Mouse (Mus musculus) adipocyte (in vitro differentiated cells): ENCODE measurements around the gene Pnmal1.
"Not testable (repeated sequence)": the region's sequence is repeated elsewhere in the genome, so short reads cannot be mapped to it uniquely, and the experiment has no call there.

Experiments used
- DNase-seq: peaks from one replicate; pipeline ENCODE4 v3.0.0-alpha.2; 2016; ENCODE audit warnings: low spot score

Gene Pnmal1

GRCm38 (mm10) chr7:16950861-16951635 lies 8.4 kb upstream of the Pnmal1 start:
- DNase-seq, result peak; percentile 44

- not testable (repeated sequence) for DNase-seq
These were observed 5.7 kb upstream of the Pnmal1 start for GRCm38 (mm10) chr7:16953776-16954175.

GRCm38 (mm10) chr7:16955712-16956111 lies 3.8 kb upstream of the Pnmal1 start:
- no peak for DNase-seq

- no peak for DNase-seq
These were observed 2.8 kb upstream of the Pnmal1 start for GRCm38 (mm10) chr7:16956410-16957265.

GRCm38 (mm10) chr7:16961678-16962077 lies 2.2 kb downstream of the Pnmal1 start:
- DNase-seq, result no peak

- no peak for DNase-seq
These were observed 8.9 kb downstream of the Pnmal1 start for GRCm38 (mm10) chr7:16968414-16968813.

- DNase-seq, result no peak
These were observed 11.7 kb downstream of the Pnmal1 start for GRCm38 (mm10) chr7:16971160-16971559.

- peak; percentile 48 for DNase-seq
These were observed 14.5 kb downstream of the Pnmal1 start for GRCm38 (mm10) chr7:16974018-16974417.

- no peak for DNase-seq
These were observed 16.8 kb downstream of the Pnmal1 start for GRCm38 (mm10) chr7:16976298-16976697.

GRCm38 (mm10) chr7:16978173-16978572 lies 18.7 kb downstream of the Pnmal1 start:
- no peak for DNase-seq

GRCm38 (mm10) chr7:16978593-16978992 lies 19.1 kb downstream of the Pnmal1 start:
- DNase-seq, result no peak

GRCm38 (mm10) chr7:16980348-16980747 lies 20.9 kb downstream of the Pnmal1 start:
- peak; percentile 17 for DNase-seq

- DNase-seq, result no peak
These were observed 23.5 kb downstream of the Pnmal1 start, which contains the start of gene Gm42372 for GRCm38 (mm10) chr7:16982859-16983568. TSS of gene Gm42372 (plus strand) at chr7:16983086.

GRCm38 (mm10) chr7:16987541-16988149 lies 28.2 kb downstream of the Pnmal1 start:
- no peak for DNase-seq

- peak; percentile 20 for DNase-seq
These were observed 28.9 kb downstream of the Pnmal1 start for GRCm38 (mm10) chr7:16988405-16988804.

- DNase-seq, result peak; percentile 29
These were observed 30.7 kb downstream of the Pnmal1 start for GRCm38 (mm10) chr7:16990006-16990744.

GRCm38 (mm10) chr7:16991681-16992450 lies 32.4 kb downstream of the Pnmal1 start:
- DNase-seq, result no peak

GRCm38 (mm10) chr7:16992451-16992807 lies 33.0 kb downstream of the Pnmal1 start, which contains the start of gene Ccdc8:
TSS of gene Ccdc8 (plus strand) at chr7:16992708.
- no peak for DNase-seq

- DNase-seq, result no peak
These were observed 34.3 kb downstream of the Pnmal1 start for GRCm38 (mm10) chr7:16993651-16994399.

- no peak for DNase-seq
These were observed 34.9 kb downstream of the Pnmal1 start for GRCm38 (mm10) chr7:16994400-16994799.
